Mouse (Mus musculus) brown adipose tissue, adult 24 weeks (tissue): ENCODE data around the gene Gapvd1. TPM values are rescaled to one million over a fixed set of nuclear protein-coding genes. Genes with fewer than 3 reads are reported as not detected.

Experiments
- H3K27ac ChIP-seq: fragments of 200-500 bp; replicated peaks from 2 replicates; pipeline ENCODE4 v1.5.1; 2012; ENCODE audit warnings: low read depth, mild to moderate bottlenecking, low read length
- H3K4me1 ChIP-seq: fragments of 200-500 bp; 2 replicates; pipeline ENCODE4 v1.6.1; 2012; ENCODE audit warnings: low read length, mixed read lengths; ENCODE audit not compliant: control insufficient read depth, insufficient read depth, insufficient read length
- H3K4me3 ChIP-seq: fragments of 200-500 bp; 2 replicates; pipeline ENCODE4 v1.5.1; 2012; ENCODE audit warnings: low read depth, mild to moderate bottlenecking, low read length, moderate library complexity; ENCODE audit not compliant: insufficient read depth
- polyA plus RNA-seq: library from polyadenylated mRNA; stranded (reverse); fragments of >200 nt; gene quantifications from 2 replicates; pipeline ENCODE4 v1.2.4, GENCODE M21; 2012; ENCODE audit not compliant: missing spikeins, insufficient read depth, insufficient read length

The Gapvd1 gene
- polyA plus RNA-seq, 1 experiment = 22.6 TPM

DNA sequence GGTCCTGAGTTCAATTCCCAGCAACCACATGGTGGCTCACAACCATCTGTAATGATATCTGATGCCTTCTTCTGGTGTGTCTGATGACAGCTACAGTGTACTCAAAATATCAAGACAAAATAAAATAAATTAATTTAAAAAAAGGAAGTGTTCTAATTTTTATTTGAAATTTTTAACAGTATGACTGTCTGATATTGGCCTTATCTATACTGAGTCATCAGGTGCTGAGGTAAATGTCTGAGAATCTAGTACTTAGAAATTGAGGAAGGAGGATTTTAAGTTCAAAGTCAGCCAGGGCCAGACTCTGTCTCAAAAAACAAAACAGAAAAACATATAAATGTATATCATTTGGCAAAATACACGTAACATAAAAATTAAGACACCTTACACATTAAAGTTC is 46.4 kb downstream of the Gapvd1 start:
- no peak overlapping the region for H3K4me3 ChIP-seq
- H3K27ac ChIP-seq = no peak overlapping the region
- no peaks in the 10 kb centered on the region for H3K4me1 ChIP-seq

DNA sequence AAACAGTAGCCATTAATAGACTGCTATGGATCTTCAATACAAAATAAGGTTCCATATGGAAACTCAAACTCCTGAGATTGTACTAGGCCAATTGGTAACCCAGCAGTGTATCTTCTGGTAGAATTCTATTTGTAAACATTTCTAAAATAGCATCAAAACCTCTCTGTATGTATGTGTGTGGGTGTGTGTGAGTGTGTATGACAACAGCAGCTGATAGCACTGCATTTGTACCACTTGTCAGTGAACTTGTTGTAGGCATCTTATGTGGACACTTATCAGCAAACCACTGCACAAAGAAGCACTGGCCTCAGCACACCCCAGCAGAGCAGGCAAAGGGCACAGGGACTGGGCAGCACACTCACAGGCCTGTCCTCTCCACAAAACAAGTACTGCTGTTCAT is 58.4 kb downstream of the Gapvd1 start:
- no peak overlapping the region for H3K27ac ChIP-seq
- no peaks in the 10 kb centered on the region for H3K4me1 ChIP-seq
- no peak overlapping the region for H3K4me3 ChIP-seq

DNA sequence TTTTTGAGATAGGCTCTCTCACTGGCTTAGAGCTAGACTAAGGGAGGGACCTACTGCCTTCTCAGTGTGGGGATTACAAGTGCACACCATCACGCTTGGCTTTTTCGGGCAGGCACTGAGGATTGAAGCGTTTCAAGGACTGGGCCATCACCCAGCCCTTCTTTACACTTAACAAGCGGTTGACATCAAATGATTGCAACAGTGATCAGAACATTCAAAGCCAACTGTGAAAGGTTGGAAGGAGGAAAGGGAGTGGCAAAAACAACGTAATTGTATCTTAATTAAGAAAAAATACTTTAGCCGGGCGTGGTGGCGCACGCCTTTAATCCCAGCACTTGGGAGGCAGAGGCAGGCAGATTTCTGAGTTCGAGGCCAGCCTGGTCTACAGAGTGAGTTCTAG is 62.2 kb downstream of the Gapvd1 start:
- Histone ChIP-seq H3K4me1 (no peaks in the 10 kb centered on the region), H3K4me3 (no peak overlapping the region), H3K27ac (no peak overlapping the region)

DNA sequence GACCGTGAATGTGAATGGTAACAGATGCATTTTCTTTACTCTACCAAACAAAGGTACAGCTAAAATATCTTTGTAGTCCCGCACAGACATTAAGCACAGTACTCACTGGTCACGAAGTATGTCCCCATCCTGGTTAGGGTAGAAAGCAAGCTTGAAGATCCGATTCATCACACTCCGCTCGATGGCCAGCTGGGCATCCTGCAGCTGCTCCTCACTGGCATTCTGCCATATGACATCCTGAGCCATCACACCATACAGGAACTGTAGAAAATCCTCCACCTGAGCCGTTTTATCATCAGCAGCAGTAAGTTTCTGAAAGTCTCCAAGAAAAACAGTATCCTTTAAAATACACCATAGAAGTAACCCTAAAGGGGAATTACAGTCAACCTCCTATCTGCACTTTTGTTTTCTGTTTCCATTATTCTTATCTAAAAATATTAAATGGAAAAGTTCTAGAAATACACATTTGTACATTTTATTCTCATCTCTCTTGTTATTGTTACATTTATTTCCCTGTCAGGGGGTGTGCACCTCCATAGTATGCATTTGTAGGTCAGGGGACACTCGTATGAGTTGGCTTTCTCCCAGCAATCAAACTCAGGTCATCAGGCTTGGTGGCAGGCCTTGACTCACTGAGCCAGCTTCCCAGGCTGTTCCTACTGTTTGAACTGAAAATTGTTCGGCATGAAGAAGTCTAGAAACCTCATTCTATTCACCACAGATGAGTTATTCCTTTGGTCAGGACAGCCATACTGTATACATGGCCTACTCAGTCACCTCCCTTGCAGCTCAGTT is 70.8 kb downstream of the Gapvd1 start:
- no peaks in the 10 kb centered on the region for H3K4me1 ChIP-seq
- H3K27ac ChIP-seq = no peak overlapping the region
- no peak overlapping the region for H3K4me3 ChIP-seq

DNA sequence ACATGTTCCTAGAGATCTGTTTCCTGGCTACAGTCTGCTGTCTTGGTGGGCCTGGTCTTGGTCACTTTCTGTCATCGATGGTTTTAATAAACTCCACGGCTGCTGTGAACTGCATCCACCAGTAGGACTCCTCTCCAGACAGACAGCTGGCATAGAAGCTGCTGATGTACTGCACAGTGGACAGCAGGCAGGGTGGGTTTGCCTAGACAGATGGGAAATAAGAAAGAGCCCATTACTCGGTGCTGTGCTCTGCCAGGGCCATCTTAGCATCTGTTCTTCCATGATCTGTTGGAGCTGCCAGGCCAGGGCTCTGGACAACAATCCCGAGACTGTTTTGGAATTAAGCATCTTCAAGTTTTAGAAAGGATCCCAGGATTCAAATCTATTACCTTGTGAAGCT is 77.1 kb downstream of the Gapvd1 start:
- Histone ChIP-seq H3K4me3 (no peak overlapping the region), H3K4me1 (no peaks in the 10 kb centered on the region), H3K27ac (no peak overlapping the region)

DNA sequence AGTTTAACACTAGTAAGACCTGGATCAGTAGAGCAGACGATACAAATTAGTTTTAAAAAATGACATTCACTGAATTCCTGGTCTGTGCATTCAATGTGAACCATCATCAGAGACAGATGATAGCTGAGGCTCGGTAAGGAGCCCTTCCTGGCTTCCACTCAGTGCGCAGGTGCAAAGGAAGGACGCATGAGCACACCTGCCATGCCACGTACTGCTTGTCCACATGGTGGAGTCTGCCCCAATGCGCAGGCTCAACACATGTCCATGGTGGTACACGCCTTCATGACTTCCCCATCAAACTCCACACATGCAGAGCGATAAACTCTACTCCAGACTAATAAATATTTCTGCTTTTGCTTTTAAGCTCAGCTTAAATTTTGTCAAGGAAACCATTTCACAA is 78.0 kb downstream of the Gapvd1 start:
- Histone ChIP-seq H3K4me1 (no peaks in the 10 kb centered on the region), H3K27ac (no peak overlapping the region)

DNA sequence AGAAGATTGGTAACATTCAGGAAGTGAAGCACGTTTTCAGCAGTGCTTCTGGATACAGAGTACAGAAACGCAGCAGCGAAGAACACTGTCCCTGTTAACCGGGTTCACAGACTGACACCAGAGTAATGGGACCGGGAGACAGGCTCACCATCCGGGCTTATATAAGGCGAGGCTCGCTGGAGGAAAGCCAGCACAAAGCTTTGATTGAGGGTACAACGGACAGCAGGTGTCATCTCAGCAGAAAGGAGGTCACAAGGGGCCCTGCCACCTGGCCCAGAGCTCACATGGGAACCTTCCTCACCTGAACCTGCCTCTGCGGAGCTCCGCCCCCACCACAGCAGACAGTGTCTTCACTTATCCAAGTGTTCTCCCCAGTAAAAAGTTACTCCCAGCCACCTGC is 81.2 kb downstream of the Gapvd1 start:
- no peak overlapping the region for H3K4me3 ChIP-seq
- no peak overlapping the region for H3K27ac ChIP-seq
- no peaks in the 10 kb centered on the region for H3K4me1 ChIP-seq

More for the DNA sequence above, 78.0 kb downstream of the Gapvd1 start:
- H3K4me3 ChIP-seq = no peak overlapping the region

DNA sequence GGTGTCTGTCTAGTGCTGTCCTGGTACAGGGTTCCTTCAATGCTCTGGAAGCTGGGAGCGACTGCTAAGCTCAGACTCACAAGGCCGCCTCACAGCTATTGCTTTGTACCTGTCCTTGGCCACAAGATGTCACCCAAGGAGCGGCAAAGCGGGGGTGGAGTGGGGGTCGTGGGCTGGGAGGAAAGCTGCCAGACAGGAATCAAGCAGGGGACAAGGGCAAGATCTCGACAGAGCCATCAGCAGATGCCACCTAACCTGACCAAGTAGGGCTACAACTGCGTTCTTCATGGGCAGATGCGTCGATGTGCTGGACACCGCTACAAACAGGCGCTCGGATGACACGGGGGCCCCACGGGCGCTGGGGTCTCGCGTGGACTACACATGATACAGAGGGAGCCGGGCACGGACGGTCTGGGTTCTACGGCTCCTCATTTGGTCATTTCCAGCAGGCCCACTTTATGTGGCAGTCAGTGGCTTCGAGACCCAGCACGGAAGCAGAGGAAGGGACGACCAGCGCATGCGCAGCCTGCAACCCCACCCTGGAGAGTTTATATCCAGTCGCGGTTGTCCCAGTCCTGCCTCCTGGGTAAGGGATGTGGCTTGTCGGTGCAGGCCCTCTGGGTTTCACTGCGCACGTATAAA is 83.5 kb downstream of the Gapvd1 start:
- Histone ChIP-seq H3K4me1 (no peaks in the 10 kb centered on the region), H3K27ac (no peak overlapping the region), H3K4me3 (peak overlapping the region; percentile 68)

DNA sequence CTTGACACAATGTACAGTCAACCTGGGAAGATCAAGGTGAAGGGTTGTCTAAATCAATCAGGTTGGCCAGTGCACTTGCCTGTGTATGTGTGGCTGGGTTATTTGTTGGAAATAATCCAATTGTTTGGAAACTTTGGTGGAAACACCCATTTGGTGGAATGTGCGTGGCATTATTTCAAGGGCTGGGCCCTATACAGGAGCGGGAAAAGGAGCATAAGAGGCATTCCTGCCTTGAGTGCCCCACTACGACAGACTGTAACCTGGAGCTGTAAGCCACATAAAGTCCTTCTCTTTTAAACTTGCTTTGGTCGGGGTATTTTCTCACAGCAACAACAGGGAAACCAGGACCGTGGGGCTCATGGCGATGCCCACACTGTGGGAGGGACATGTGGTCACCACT is 84.6 kb downstream of the Gapvd1 start:
- Histone ChIP-seq H3K27ac (no peak overlapping the region), H3K4me1 (no peaks in the 10 kb centered on the region), H3K4me3 (no peak overlapping the region)

DNA sequence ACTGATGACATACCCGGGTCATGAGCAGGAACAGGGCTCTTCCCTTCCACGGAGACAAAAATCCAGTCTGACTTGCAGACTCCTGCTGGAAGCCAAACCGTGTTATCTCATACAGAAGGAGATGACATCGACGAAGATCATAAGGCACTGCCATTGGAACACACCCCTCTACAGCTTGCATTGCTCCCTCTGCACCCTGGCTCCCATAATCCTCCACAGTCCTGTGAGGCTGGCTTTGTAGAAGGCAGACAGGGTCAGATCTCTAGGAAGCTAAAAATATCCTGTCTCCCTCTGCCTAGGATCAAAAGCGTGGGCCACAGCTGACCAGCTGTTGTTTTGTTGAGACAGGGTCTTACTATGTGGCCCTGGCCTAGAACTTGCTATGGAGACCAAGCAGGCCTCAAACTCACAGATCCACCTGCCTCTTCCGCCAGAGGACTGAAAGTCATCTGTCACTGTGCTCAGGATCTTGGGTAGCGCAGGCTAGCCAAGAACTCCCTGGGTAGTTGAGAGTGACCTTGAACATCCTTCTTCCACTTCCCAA is 85.8 kb downstream of the Gapvd1 start:
- Histone ChIP-seq H3K4me3 (no peak overlapping the region), H3K4me1 (no peaks in the 10 kb centered on the region), H3K27ac (no peak overlapping the region)

DNA sequence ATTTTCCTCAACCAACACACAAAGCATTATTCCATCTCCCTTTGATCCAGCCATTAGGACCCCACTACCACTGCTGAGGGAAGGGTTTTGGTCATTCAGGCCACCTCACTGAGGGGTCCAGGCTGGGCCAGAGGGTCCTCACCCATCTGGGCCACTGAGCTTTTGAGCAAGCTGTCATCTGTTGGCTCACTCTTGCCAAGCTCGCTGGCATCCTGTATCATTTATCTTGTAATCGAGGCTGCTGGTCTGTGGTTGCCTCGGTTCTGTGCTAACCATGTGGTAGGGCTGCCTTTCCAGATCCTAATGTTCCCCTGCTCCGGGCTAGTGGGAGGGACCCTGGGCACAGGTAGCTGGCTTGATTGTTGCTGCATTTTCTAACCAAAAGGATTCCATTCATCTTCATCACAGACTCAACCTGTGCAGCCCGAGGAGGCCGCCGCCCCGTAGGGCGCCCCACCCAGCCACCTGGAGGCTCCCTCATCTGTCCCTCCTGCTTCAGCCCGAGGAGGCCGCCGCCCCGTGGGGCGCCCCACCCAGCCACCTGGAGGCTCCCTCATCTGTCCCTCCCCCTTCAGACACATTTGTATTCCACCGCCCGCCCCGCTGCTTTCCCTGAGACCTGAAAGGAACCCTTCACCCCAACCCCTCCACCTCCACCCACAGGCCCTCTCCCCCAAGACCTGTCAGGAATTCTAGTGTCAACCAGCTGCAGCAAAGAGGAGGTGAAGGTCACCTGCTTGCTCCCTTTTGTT is 86.4 kb downstream of the Gapvd1 start:
- Histone ChIP-seq H3K4me1 (no peaks in the 10 kb centered on the region), H3K4me3 (no peak overlapping the region), H3K27ac (no peak overlapping the region)

DNA sequence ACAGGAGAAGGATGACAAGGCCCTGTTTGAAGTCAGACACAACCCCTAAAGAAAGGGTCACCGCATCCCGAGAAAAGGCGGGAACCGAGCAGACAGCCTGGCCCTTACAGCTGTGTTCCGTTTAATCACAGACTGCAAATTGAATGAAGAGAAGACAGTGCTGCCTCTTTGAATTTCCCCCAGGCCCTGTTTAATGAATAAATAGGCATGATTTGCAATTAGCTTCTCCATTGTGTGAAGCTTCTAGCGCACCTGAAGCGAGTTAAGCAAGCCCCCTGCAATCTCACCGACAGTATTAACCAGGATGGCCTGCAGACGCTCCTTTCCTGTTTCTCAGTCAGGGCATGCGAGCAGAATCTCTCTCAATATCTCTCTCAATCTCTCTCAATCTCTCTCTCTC is 87.2 kb downstream of the Gapvd1 start:
- Histone ChIP-seq H3K4me1 (no peaks in the 10 kb centered on the region), H3K4me3 (no peak overlapping the region), H3K27ac (no peak overlapping the region)

DNA sequence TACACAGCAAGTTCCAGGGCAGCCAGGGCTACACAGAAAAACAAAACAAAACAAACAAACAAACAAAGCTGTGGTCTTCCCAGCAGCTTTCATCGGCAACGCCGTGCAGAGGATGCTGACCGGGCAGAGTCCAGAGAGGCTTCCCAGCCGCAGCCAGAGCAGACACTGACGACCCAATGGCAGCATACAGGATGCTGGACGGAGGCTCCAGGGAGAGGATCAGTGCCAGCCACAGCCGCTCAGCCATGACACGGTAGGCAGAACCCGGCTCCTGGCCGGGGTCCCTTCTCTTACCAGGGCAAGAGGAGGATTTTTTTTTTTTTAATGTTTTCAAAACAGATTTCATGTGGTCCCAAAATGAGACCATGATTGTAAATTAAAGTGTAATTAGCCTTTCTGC is 107.6 kb downstream of the Gapvd1 start:
- no peaks in the 10 kb centered on the region; the same call in 1 of the 2 replicates for H3K4me1 ChIP-seq

DNA sequence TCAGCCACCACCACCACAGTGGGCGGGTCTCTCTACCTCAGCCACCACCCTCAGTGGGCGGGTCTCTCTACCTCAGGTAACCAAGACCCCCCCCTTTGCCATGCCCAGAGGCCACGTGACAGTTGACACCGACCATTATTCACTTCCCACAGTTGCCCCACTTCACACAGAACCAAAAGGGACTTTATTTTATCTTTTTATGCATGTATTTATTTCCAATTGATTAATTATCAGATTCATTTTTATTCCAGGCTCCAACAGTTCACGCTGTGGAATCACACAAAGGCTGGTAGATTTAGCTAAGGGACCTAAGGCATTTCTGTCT is 108.5 kb downstream of the Gapvd1 start:
- Histone ChIP-seq H3K4me3 (peak overlapping the region; percentile 40), H3K4me1 (no peaks in the 10 kb centered on the region; the same call in 1 of the 2 replicates), H3K27ac (no peak overlapping the region)

More for the DNA sequence above, 107.6 kb downstream of the Gapvd1 start:
- H3K4me3 ChIP-seq = no peak overlapping the region
- H3K27ac ChIP-seq = no peak overlapping the region

DNA sequence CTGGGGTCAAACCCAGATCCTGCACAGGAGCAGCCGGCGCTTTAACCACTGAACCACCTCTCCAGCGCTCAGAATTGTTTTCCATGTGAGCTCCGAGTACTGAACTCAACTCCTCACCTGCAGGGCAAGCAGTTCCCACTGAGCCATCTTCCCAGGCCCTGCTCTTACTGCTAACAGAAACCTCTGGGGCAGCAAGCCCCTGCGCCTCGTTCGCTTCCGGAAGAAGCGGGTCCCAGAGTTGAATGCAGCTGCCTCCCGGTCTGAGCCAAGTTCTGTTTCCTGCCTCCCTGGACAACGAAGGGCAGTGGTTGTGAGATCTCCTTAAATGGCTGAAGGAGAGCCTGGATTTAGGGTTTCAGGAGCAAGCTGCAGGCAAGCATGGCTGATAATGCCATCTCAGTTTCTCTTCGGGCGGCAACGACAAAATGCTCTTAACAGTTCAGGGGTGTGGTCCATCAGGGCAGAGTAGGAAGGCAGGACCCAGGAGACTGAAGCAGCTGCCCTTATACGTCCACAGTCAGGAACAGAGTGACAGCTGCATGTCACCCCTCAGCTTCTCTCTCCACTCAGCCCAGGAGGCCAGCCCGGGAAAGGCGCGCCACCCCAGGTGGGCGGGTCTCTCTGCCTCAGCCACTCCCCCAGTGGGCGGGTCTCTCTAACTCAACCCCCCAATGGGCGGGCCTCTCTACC is 109.0 kb downstream of the Gapvd1 start:
- no peaks in the 10 kb centered on the region; the same call in 1 of the 2 replicates for H3K4me1 ChIP-seq
- peak overlapping the region; percentile 40 for H3K4me3 ChIP-seq
- no peak overlapping the region for H3K27ac ChIP-seq
